Mouse (Mus musculus): ENCODE measurements around the gene Pheta1.

GRCm38 (mm10) chr5:121845361-121845760 is 3.4 kb upstream of the Pheta1 start:
- TF ChIP-seq CTCF (IDR thresholded peaks at IDR 0.05) (no peak), EP300 (IDR thresholded peaks at IDR 0.05) (no peak)

All from lung, postnatal 0 days (tissue).